Mouse (Mus musculus): ENCODE results near the gene Ulk4. TPM values are rescaled to one million over a fixed set of nuclear protein-coding genes. Genes with fewer than 3 reads are reported as not detected.

Ulk4 gene
- polyA plus RNA-seq, 1 experiment from 2014 or later: 136 TPM

GRCm38 (mm10) chr9:121249805-121250204 is 27.2 kb downstream of the Ulk4 start:
- H3K9ac ChIP-seq (ENCODE audit: low read depth, low read length): no peak overlapping the region
- H3K9me3 ChIP-seq (replicated peaks; ENCODE audit: low read length): no peaks in the 10 kb centered on the region
- 44% methylated on average over 14 of the region's 14 CpGs for WGBS
- ATAC-seq (replicated peaks; ENCODE audit: low FRiP score, low read depth): no peak
- no peak overlapping the region for H3K27ac ChIP-seq
- H3K36me3 ChIP-seq (ENCODE audit: insufficient read depth, low read length): no peaks in the 10 kb centered on the region
- TF ChIP-seq CTCF (IDR thresholded peaks at IDR 0.05; ENCODE audit: low read depth): no peak
- no peak overlapping the region for H3K4me3 ChIP-seq (replicated peaks; ENCODE audit: low read depth, low read length)
- H3K4me1 ChIP-seq (replicated peaks; ENCODE audit: insufficient read depth, low read length): no peaks in the 10 kb centered on the region
- no peak for DNase-seq (ENCODE audit: low spot score)
- H3K27me3 ChIP-seq (ENCODE audit: insufficient read depth, low read length): no peaks in the 10 kb centered on the region
- no peak overlapping the region for H3K4me2 ChIP-seq (ENCODE audit: low read length)

- no peaks in the 10 kb centered on the region for H3K27me3 ChIP-seq (ENCODE audit: insufficient read depth, low read length)
- no peak overlapping the region for H3K27ac ChIP-seq
- DNase-seq (ENCODE audit: low spot score): peak; percentile 89
- 62% methylated on average over 12 of the region's 12 CpGs for WGBS
- ATAC-seq (replicated peaks; ENCODE audit: low FRiP score, low read depth): peak; percentile 59; the same call in 1 of the 2 replicates
- no peaks in the 10 kb centered on the region for H3K36me3 ChIP-seq (ENCODE audit: insufficient read depth, low read length)
- no peaks in the 10 kb centered on the region for H3K9me3 ChIP-seq (replicated peaks; ENCODE audit: low read length)
- H3K9ac ChIP-seq (ENCODE audit: low read depth, low read length): no peak overlapping the region
- no peak overlapping the region for H3K4me2 ChIP-seq (ENCODE audit: low read length)
- H3K4me1 ChIP-seq (replicated peaks; ENCODE audit: insufficient read depth, low read length): no peaks in the 10 kb centered on the region
- H3K4me3 ChIP-seq (replicated peaks; ENCODE audit: low read depth, low read length): no peak overlapping the region
- TF ChIP-seq CTCF (IDR thresholded peaks at IDR 0.05; ENCODE audit: low read depth): peak; percentile 83
Measured at GRCm38 (mm10) chr9:121247956-121248775, 28.8 kb downstream of the Ulk4 start.

GRCm38 (mm10) chr9:121247047-121247446 is 29.9 kb downstream of the Ulk4 start:
- Histone ChIP-seq H3K36me3 (ENCODE audit: insufficient read depth, low read length) (no peaks in the 10 kb centered on the region), H3K4me3 (replicated peaks; ENCODE audit: low read depth, low read length) (no peak overlapping the region), H3K9me3 (replicated peaks; ENCODE audit: low read length) (no peaks in the 10 kb centered on the region), H3K27me3 (ENCODE audit: insufficient read depth, low read length) (no peaks in the 10 kb centered on the region), H3K27ac (no peak overlapping the region), H3K4me1 (replicated peaks; ENCODE audit: insufficient read depth, low read length) (no peaks in the 10 kb centered on the region), H3K4me2 (ENCODE audit: low read length) (no peak overlapping the region), H3K9ac (ENCODE audit: low read depth, low read length) (no peak overlapping the region)
- DNase-seq (ENCODE audit: low spot score) (no peak), ATAC-seq (replicated peaks; ENCODE audit: low FRiP score, low read depth) (no peak)
- 85% methylated on average over 6 of the region's 6 CpGs for WGBS
- no peak for TF ChIP-seq CTCF (IDR thresholded peaks at IDR 0.05; ENCODE audit: low read depth)

- Histone ChIP-seq H3K4me1 (replicated peaks; ENCODE audit: insufficient read depth, low read length) (no peaks in the 10 kb centered on the region), H3K9ac (ENCODE audit: low read depth, low read length) (no peak overlapping the region), H3K4me3 (replicated peaks; ENCODE audit: low read depth, low read length) (no peak overlapping the region), H3K9me3 (replicated peaks; ENCODE audit: low read length) (no peaks in the 10 kb centered on the region), H3K27me3 (ENCODE audit: insufficient read depth, low read length) (no peaks in the 10 kb centered on the region), H3K36me3 (ENCODE audit: insufficient read depth, low read length) (no peaks in the 10 kb centered on the region), H3K4me2 (ENCODE audit: low read length) (no peak overlapping the region), H3K27ac (no peak overlapping the region)
- ATAC-seq (replicated peaks; ENCODE audit: low FRiP score, low read depth) (peak; percentile 29; the same call in 1 of the 2 replicates), DNase-seq (ENCODE audit: low spot score) (no peak)
- 80% methylated on average over 6 of the region's 6 CpGs for WGBS
- TF ChIP-seq CTCF (IDR thresholded peaks at IDR 0.05; ENCODE audit: low read depth): no peak
Measured at GRCm38 (mm10) chr9:121242331-121242730, 34.7 kb downstream of the Ulk4 start.

GRCm38 (mm10) chr9:121241806-121242205 is 35.2 kb downstream of the Ulk4 start:
- Histone ChIP-seq H3K4me2 (ENCODE audit: low read length) (no peak overlapping the region), H3K9me3 (replicated peaks; ENCODE audit: low read length) (no peaks in the 10 kb centered on the region), H3K36me3 (ENCODE audit: insufficient read depth, low read length) (no peaks in the 10 kb centered on the region), H3K27me3 (ENCODE audit: insufficient read depth, low read length) (no peaks in the 10 kb centered on the region), H3K9ac (ENCODE audit: low read depth, low read length) (no peak overlapping the region), H3K4me3 (replicated peaks; ENCODE audit: low read depth, low read length) (no peak overlapping the region), H3K27ac (no peak overlapping the region), H3K4me1 (replicated peaks; ENCODE audit: insufficient read depth, low read length) (no peaks in the 10 kb centered on the region)
- 23% methylated on average over 5 of the region's 5 CpGs for WGBS
- ATAC-seq (replicated peaks; ENCODE audit: low FRiP score, low read depth) (0 out of 2 replicates have a peak, but pooled peaks have one; percentile 40), DNase-seq (ENCODE audit: low spot score) (no peak)
- TF ChIP-seq CTCF (IDR thresholded peaks at IDR 0.05; ENCODE audit: low read depth): no peak

- H3K9ac ChIP-seq (ENCODE audit: low read depth, low read length): no peak overlapping the region
- 80% methylated on average over 8 of the region's 8 CpGs for WGBS
- TF ChIP-seq CTCF (IDR thresholded peaks at IDR 0.05; ENCODE audit: low read depth): no peak
- DNase-seq (ENCODE audit: low spot score): no peak
- no peaks in the 10 kb centered on the region for H3K36me3 ChIP-seq (ENCODE audit: insufficient read depth, low read length)
- H3K4me1 ChIP-seq (replicated peaks; ENCODE audit: insufficient read depth, low read length): no peaks in the 10 kb centered on the region
- no peak overlapping the region for H3K4me3 ChIP-seq (replicated peaks; ENCODE audit: low read depth, low read length)
- H3K27me3 ChIP-seq (ENCODE audit: insufficient read depth, low read length): no peaks in the 10 kb centered on the region
- no peak overlapping the region for H3K4me2 ChIP-seq (ENCODE audit: low read length)
- no peak for ATAC-seq (replicated peaks; ENCODE audit: low FRiP score, low read depth)
- H3K27ac ChIP-seq: no peak overlapping the region
- H3K9me3 ChIP-seq (replicated peaks; ENCODE audit: low read length): no peaks in the 10 kb centered on the region
Measured at GRCm38 (mm10) chr9:121241366-121241765, 35.6 kb downstream of the Ulk4 start.

All from kidney, postnatal 0 days (tissue).